Mouse (Mus musculus) forebrain, embryonic 10.5 days (tissue): Measurements from ENCODE around the gene Gse1. TPM values are rescaled to one million over a fixed set of nuclear protein-coding genes. Genes with fewer than 3 reads are reported as not detected.

Experiments used
- DNase-seq: peaks from one replicate; pipeline ENCODE4 v3.0.0-alpha.2; 2017; ENCODE audit warnings: low spot score; ENCODE audit errors: extremely low spot score
- H3K27ac ChIP-seq: fragments of 300-500 bp; sonication (generic); 2 replicates; pipeline ENCODE4 v1.5.1; 2016; ENCODE audit warnings: mild to moderate bottlenecking
- H3K27me3 ChIP-seq: fragments of 300-500 bp; sonication (generic); 2 replicates; pipeline ENCODE4 v1.6.1; 2016; ENCODE audit warnings: mild to moderate bottlenecking; ENCODE audit not compliant: poor library complexity, severe bottlenecking
- H3K36me3 ChIP-seq: fragments of 300-500 bp; sonication (generic); replicated peaks from 2 replicates; pipeline ENCODE4 v1.6.1; 2016; ENCODE audit warnings: mild to moderate bottlenecking, moderate library complexity
- H3K4me1 ChIP-seq: fragments of 300-500 bp; sonication (generic); 2 replicates; pipeline ENCODE4 v1.6.1; 2016
- H3K4me3 ChIP-seq: fragments of 300-500 bp; sonication (generic); 2 replicates; pipeline ENCODE4 v1.5.1; 2016; ENCODE audit warnings: mild to moderate bottlenecking, moderate library complexity
- H3K9me3 ChIP-seq: fragments of 300-500 bp; sonication (generic); 2 replicates; pipeline ENCODE4 v1.6.1; 2016; ENCODE audit warnings: mild to moderate bottlenecking, moderate library complexity
- WGBS: fragments of 180-500 bp; shearing (Covaris S2); methylation state at CpG from one replicate; pipeline ENCODE4 v1.1.7; 2016; 5-methylcytosine and 5-hydroxymethylcytosine counted together
- polyA plus RNA-seq: library from polyadenylated mRNA; unstranded; fragments of >200 nt; fragmentation: Nextera tagmentation; extraction: Ambion mirVana; gene quantifications from 2 replicates; pipeline ENCODE4 v1.2.1, GENCODE M21; 2016

Gse1 gene
- polyA plus RNA-seq, 1 experiment from 2014 or later = 12.0 TPM

- H3K27me3 ChIP-seq = peaks cover 46% of the 10 kb centered on the region
- 0 out of 2 replicates have a peak, but pooled peaks cover 2% of the 10 kb centered on the region for H3K36me3 ChIP-seq
- peak overlapping the region; percentile 39 for H3K4me3 ChIP-seq
- no peaks in the 10 kb centered on the region for H3K9me3 ChIP-seq
- no peak for DNase-seq
- 25% methylated on average over 4 of the region's 4 CpGs for WGBS
- H3K4me1 ChIP-seq = peaks cover 98% of the 10 kb centered on the region
- peak overlapping the region; percentile 84 for H3K27ac ChIP-seq
Measured at GRCm38 (mm10) chr8:120498349-120498831, 270.1 kb downstream of the Gse1 start.

GRCm38 (mm10) chr8:120498926-120499605 lies 270.8 kb downstream of the Gse1 start:
- Histone ChIP-seq H3K9me3 (no peaks in the 10 kb centered on the region), H3K4me1 (peaks cover 98% of the 10 kb centered on the region), H3K36me3 (0 out of 2 replicates have a peak, but pooled peaks cover 2% of the 10 kb centered on the region), H3K27ac (peak overlapping the region; percentile 84), H3K27me3 (peaks cover 46% of the 10 kb centered on the region), H3K4me3 (peak overlapping the region; percentile 39)
- DNase-seq = no peak
- WGBS = 18% methylated on average over 9 of the region's 9 CpGs

- H3K9me3 ChIP-seq = no peaks in the 10 kb centered on the region
- H3K27ac ChIP-seq = peak overlapping the region; percentile 62
- WGBS = 80% methylated on average over 8 of the region's 8 CpGs
- H3K27me3 ChIP-seq = peaks cover 50% of the 10 kb centered on the region
- DNase-seq = no peak
- peaks cover 98% of the 10 kb centered on the region for H3K4me1 ChIP-seq
- H3K4me3 ChIP-seq = no peak overlapping the region
- 0 out of 2 replicates have a peak, but pooled peaks cover 2% of the 10 kb centered on the region for H3K36me3 ChIP-seq
Measured at GRCm38 (mm10) chr8:120500701-120501261, 272.5 kb downstream of the Gse1 start.

- peak overlapping the region; percentile 62; the same call in 1 of the 2 replicates for H3K27ac ChIP-seq
- H3K4me3 ChIP-seq = no peak overlapping the region
- WGBS = 83% methylated on average over 5 of the region's 5 CpGs
- H3K9me3 ChIP-seq = no peaks in the 10 kb centered on the region
- peaks cover 51% of the 10 kb centered on the region for H3K27me3 ChIP-seq
- DNase-seq = no peak
- peaks cover 100% of the 10 kb centered on the region for H3K4me1 ChIP-seq
- H3K36me3 ChIP-seq = no peaks in the 10 kb centered on the region
Measured at GRCm38 (mm10) chr8:120501426-120501825, 273.2 kb downstream of the Gse1 start.

- 68% methylated on average over 5 of the region's 5 CpGs for WGBS
- H3K27me3 ChIP-seq = peaks cover 60% of the 10 kb centered on the region
- peaks cover 100% of the 10 kb centered on the region for H3K4me1 ChIP-seq
- DNase-seq = no peak
- no peaks in the 10 kb centered on the region for H3K9me3 ChIP-seq
- H3K36me3 ChIP-seq = no peaks in the 10 kb centered on the region
- no peak overlapping the region for H3K4me3 ChIP-seq
- H3K27ac ChIP-seq = no peak overlapping the region
Measured at GRCm38 (mm10) chr8:120502428-120502827, 274.2 kb downstream of the Gse1 start.

GRCm38 (mm10) chr8:120504251-120505081 lies 276.2 kb downstream of the Gse1 start:
- WGBS = 7% methylated on average over 20 of the region's 20 CpGs
- H3K9me3 ChIP-seq = no peaks in the 10 kb centered on the region
- DNase-seq = no peak
- peak overlapping the region; percentile 46 for H3K4me3 ChIP-seq
- H3K27ac ChIP-seq = peak overlapping the region; percentile 82
- H3K27me3 ChIP-seq = peaks cover 80% of the 10 kb centered on the region
- no peaks in the 10 kb centered on the region for H3K36me3 ChIP-seq
- H3K4me1 ChIP-seq = peaks cover 100% of the 10 kb centered on the region

GRCm38 (mm10) chr8:120505082-120505511 lies 276.8 kb downstream of the Gse1 start:
- WGBS = under 1% methylated on average over 19 of the region's 19 CpGs
- Histone ChIP-seq H3K27me3 (peaks cover 83% of the 10 kb centered on the region), H3K36me3 (no peaks in the 10 kb centered on the region), H3K9me3 (no peaks in the 10 kb centered on the region), H3K4me1 (peaks cover 100% of the 10 kb centered on the region), H3K4me3 (peak overlapping the region; percentile 46), H3K27ac (peak overlapping the region; percentile 82)
- peak; percentile 74 for DNase-seq

GRCm38 (mm10) chr8:120505619-120506310 lies 277.5 kb downstream of the Gse1 start:
- Histone ChIP-seq H3K27me3 (peaks cover 83% of the 10 kb centered on the region), H3K27ac (peak overlapping the region; percentile 82), H3K4me1 (peaks cover 100% of the 10 kb centered on the region), H3K9me3 (no peaks in the 10 kb centered on the region), H3K4me3 (peak overlapping the region; percentile 46), H3K36me3 (no peaks in the 10 kb centered on the region)
- no peak for DNase-seq
- WGBS = 9% methylated on average over 23 of the region's 23 CpGs

- H3K4me3 ChIP-seq = peak overlapping the region; percentile 46
- H3K9me3 ChIP-seq = no peaks in the 10 kb centered on the region
- WGBS = 50% methylated on average over 2 of the region's 2 CpGs
- peak overlapping the region; percentile 82 for H3K27ac ChIP-seq
- peaks cover 83% of the 10 kb centered on the region for H3K27me3 ChIP-seq
- no peak for DNase-seq
- peaks cover 100% of the 10 kb centered on the region for H3K4me1 ChIP-seq
- H3K36me3 ChIP-seq = no peaks in the 10 kb centered on the region
Measured at GRCm38 (mm10) chr8:120506562-120506961, 278.3 kb downstream of the Gse1 start.

- Histone ChIP-seq H3K27ac (no peak overlapping the region), H3K9me3 (no peaks in the 10 kb centered on the region), H3K27me3 (peaks cover 83% of the 10 kb centered on the region), H3K36me3 (no peaks in the 10 kb centered on the region), H3K4me3 (no peak overlapping the region), H3K4me1 (peaks cover 100% of the 10 kb centered on the region)
- 88% methylated on average over 9 of the region's 9 CpGs for WGBS
- DNase-seq = no peak
Measured at GRCm38 (mm10) chr8:120507290-120507689, 279.0 kb downstream of the Gse1 start.

- peak; percentile 84 for DNase-seq
- H3K27ac ChIP-seq = peak overlapping the region; percentile 84
- H3K9me3 ChIP-seq = no peaks in the 10 kb centered on the region
- WGBS = under 1% methylated on average over 21 of the region's 21 CpGs
- peak overlapping the region; percentile 40 for H3K4me3 ChIP-seq
- peaks cover 83% of the 10 kb centered on the region for H3K27me3 ChIP-seq
- H3K36me3 ChIP-seq = no peaks in the 10 kb centered on the region
- peaks cover 100% of the 10 kb centered on the region for H3K4me1 ChIP-seq
Measured at GRCm38 (mm10) chr8:120509136-120510034, 281.1 kb downstream of the Gse1 start.
